Mouse (Mus musculus): ENCODE data around the gene Zwint. TPM values are rescaled to one million over a fixed set of nuclear protein-coding genes. Genes with fewer than 3 reads are reported as not detected.

Gene Zwint
- polyA plus RNA-seq (2015; fragmentation: Nextera tagmentation; extraction: Ambion mirVana) = 94.5 and 95.2 TPM in 2 replicates

GRCm38 (mm10) chr10:72654270-72655016 is at the start of gene Zwint:
Gene Zwint, plus strand, starts transcription at chr10:72654845.
- Histone ChIP-seq H3K36me3 (ENCODE audit: control insufficient read depth, insufficient read depth, low read length) (peaks cover 9% of the 10 kb centered on the region; the same call in 1 of the 2 replicates), H3K9ac (ENCODE audit: low read length) (peak within 1 kb of the TSS; percentile 87), H3K9me3 (ENCODE audit: control insufficient read depth, low read length) (no peaks in the 10 kb centered on the region), H3K4me3 (ENCODE audit: low read depth, low read length) (peak within 1 kb of the TSS; percentile 79), H3K27ac (replicated peaks) (peak within 1 kb of the TSS; percentile 97), H3K4me2 (replicated peaks; ENCODE audit: low read depth) (peak within 1 kb of the TSS; percentile 58), H3K27me3 (ENCODE audit: control insufficient read depth, insufficient read depth, low read length) (no peaks in the 10 kb centered on the region), H3K4me1 (replicated peaks; ENCODE audit: control insufficient read depth, insufficient read depth) (0 out of 2 replicates have a peak, but pooled peaks cover 4% of the 10 kb centered on the region)
- ATAC-seq (ENCODE audit: low FRiP score, low TSS enrichment) = peak; percentile 99
- peak; percentile 96 for DNase-seq (ENCODE audit: low spot score)
- WGBS = 2% methylated on average over 36 of the region's 36 CpGs
- TF ChIP-seq EP300 (optimal IDR thresholded peaks at IDR 0.05) = no peak
- TF ChIP-seq CTCF (IDR thresholded peaks at IDR 0.05; ENCODE audit: low read depth) = no peak

GRCm38 (mm10) chr10:72613125-72613915 is 41.3 kb upstream of the Zwint start:
- H3K4me2 ChIP-seq (replicated peaks; ENCODE audit: low read depth) = no peak overlapping the region
- no peaks in the 10 kb centered on the region for H3K9me3 ChIP-seq (ENCODE audit: control insufficient read depth, low read length)
- WGBS = 75% methylated on average over 5 of the region's 5 CpGs

GRCm38 (mm10) chr10:72616153-72616552 is 38.5 kb upstream of the Zwint start:
- Histone ChIP-seq H3K9me3 (ENCODE audit: control insufficient read depth, low read length) (no peaks in the 10 kb centered on the region), H3K4me1 (replicated peaks; ENCODE audit: control insufficient read depth, insufficient read depth) (no peaks in the 10 kb centered on the region), H3K4me3 (ENCODE audit: low read depth, low read length) (no peak overlapping the region), H3K9ac (ENCODE audit: low read length) (no peak overlapping the region), H3K27ac (replicated peaks) (no peak overlapping the region), H3K36me3 (ENCODE audit: control insufficient read depth, insufficient read depth, low read length) (no peaks in the 10 kb centered on the region), H3K27me3 (ENCODE audit: control insufficient read depth, insufficient read depth, low read length) (no peaks in the 10 kb centered on the region), H3K4me2 (replicated peaks; ENCODE audit: low read depth) (no peak overlapping the region)
- WGBS = 75% methylated on average over 2 of the region's 2 CpGs
- ATAC-seq (ENCODE audit: low FRiP score, low TSS enrichment) (no peak), DNase-seq (ENCODE audit: low spot score) (no peak)
- no peak for TF ChIP-seq EP300 (optimal IDR thresholded peaks at IDR 0.05)
- no peak for TF ChIP-seq CTCF (IDR thresholded peaks at IDR 0.05; ENCODE audit: low read depth)

More at GRCm38 (mm10) chr10:72613125-72613915, 41.3 kb upstream of the Zwint start:
- no peaks in the 10 kb centered on the region for H3K36me3 ChIP-seq (ENCODE audit: control insufficient read depth, insufficient read depth, low read length)
- TF ChIP-seq EP300 (optimal IDR thresholded peaks at IDR 0.05) = no peak
- TF ChIP-seq CTCF (IDR thresholded peaks at IDR 0.05; ENCODE audit: low read depth) = no peak
- no peaks in the 10 kb centered on the region for H3K4me1 ChIP-seq (replicated peaks; ENCODE audit: control insufficient read depth, insufficient read depth)
- H3K27ac ChIP-seq (replicated peaks) = no peak overlapping the region
- DNase-seq (ENCODE audit: low spot score) (no peak), ATAC-seq (ENCODE audit: low FRiP score, low TSS enrichment) (no peak)
- H3K4me3 ChIP-seq (ENCODE audit: low read depth, low read length) = no peak overlapping the region
- H3K9ac ChIP-seq (ENCODE audit: low read length) = no peak overlapping the region
- no peaks in the 10 kb centered on the region for H3K27me3 ChIP-seq (ENCODE audit: control insufficient read depth, insufficient read depth, low read length)

GRCm38 (mm10) chr10:72620527-72620926 is 34.1 kb upstream of the Zwint start:
- no peak for DNase-seq (ENCODE audit: low spot score)
- no peak for ATAC-seq (ENCODE audit: low FRiP score, low TSS enrichment)
- H3K4me2 ChIP-seq (replicated peaks; ENCODE audit: low read depth) = no peak overlapping the region
- H3K27ac ChIP-seq (replicated peaks) = no peak overlapping the region
- H3K27me3 ChIP-seq (ENCODE audit: control insufficient read depth, insufficient read depth, low read length) = no peaks in the 10 kb centered on the region
- H3K4me3 ChIP-seq (ENCODE audit: low read depth, low read length) = no peak overlapping the region
- H3K9me3 ChIP-seq (ENCODE audit: control insufficient read depth, low read length) = no peaks in the 10 kb centered on the region
- no peaks in the 10 kb centered on the region for H3K4me1 ChIP-seq (replicated peaks; ENCODE audit: control insufficient read depth, insufficient read depth)
- 29% methylated on average over 2 of the region's 2 CpGs for WGBS
- no peaks in the 10 kb centered on the region for H3K36me3 ChIP-seq (ENCODE audit: control insufficient read depth, insufficient read depth, low read length)
- TF ChIP-seq EP300 (optimal IDR thresholded peaks at IDR 0.05) (no peak), CTCF (IDR thresholded peaks at IDR 0.05; ENCODE audit: low read depth) (no peak)
- H3K9ac ChIP-seq (ENCODE audit: low read length) = no peak overlapping the region

- no peak for TF ChIP-seq CTCF (IDR thresholded peaks at IDR 0.05; ENCODE audit: low read depth)
- no peak for TF ChIP-seq EP300 (optimal IDR thresholded peaks at IDR 0.05)
- 48% methylated on average over 8 of the region's 8 CpGs for WGBS
- no peak overlapping the region for H3K4me3 ChIP-seq (ENCODE audit: low read depth, low read length)
- no peaks in the 10 kb centered on the region for H3K9me3 ChIP-seq (ENCODE audit: control insufficient read depth, low read length)
- ATAC-seq (ENCODE audit: low FRiP score, low TSS enrichment) (no peak), DNase-seq (ENCODE audit: low spot score) (no peak)
- H3K36me3 ChIP-seq (ENCODE audit: control insufficient read depth, insufficient read depth, low read length) = no peaks in the 10 kb centered on the region
- H3K27ac ChIP-seq (replicated peaks) = no peak overlapping the region
- H3K9ac ChIP-seq (ENCODE audit: low read length) = no peak overlapping the region
- H3K27me3 ChIP-seq (ENCODE audit: control insufficient read depth, insufficient read depth, low read length) = no peaks in the 10 kb centered on the region
- no peaks in the 10 kb centered on the region for H3K4me1 ChIP-seq (replicated peaks; ENCODE audit: control insufficient read depth, insufficient read depth)
- no peak overlapping the region for H3K4me2 ChIP-seq (replicated peaks; ENCODE audit: low read depth)
Observed at GRCm38 (mm10) chr10:72623561-72623960, 31.1 kb upstream of the Zwint start.
